ENCODE assay signal across 23 mouse cellular contexts in the genomic region with DNA sequence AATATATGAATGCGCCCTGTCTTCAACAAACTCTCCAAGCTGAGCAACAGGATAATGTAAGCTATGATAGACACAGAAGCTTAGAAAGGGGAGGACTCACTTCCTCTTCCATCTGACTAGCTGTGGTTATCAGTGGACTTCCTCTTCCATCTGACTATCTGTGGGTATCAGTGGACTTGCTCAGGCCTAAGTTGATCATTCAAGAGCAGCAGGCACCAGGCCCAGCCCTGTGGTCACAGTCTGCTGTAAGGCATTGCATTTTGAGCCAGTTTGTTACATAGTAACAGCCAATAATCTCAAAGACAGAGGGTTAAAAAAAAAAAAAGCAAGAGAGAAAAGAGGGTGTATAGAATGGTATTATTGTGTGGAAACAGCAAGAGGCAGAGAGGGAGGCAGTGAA. TPM values are rescaled to one million over a fixed set of nuclear protein-coding genes. Genes with fewer than 3 reads are reported as not detected.
DNase-seq lines count a peak whose midpoint lies in the region; ATAC-seq and TF ChIP-seq lines count a peak whose summit lies in the region.
"Had no signal": no experiment of that assay in that cellular context is flagged by ENCODE, and none has a peak within 500 bp of the region (broad histone marks: within the 10 kb centered on the region; RNA-seq: fewer than 3 reads in every experiment).

No protein-coding gene starts in this region.

- H3K9me3 ChIP-seq in liver, postnatal 0 days (ENCODE audit: low read length), result no peaks in the 10 kb centered on the region
- H3K9me3 ChIP-seq: embryonic facial prominence, embryonic 15.5 days; forebrain, embryonic 10.5 days; heart, embryonic 13.5 days; hindbrain, embryonic 10.5 days; stomach, embryonic 15.5 days had no signal

- peak; percentile 60; the same call in 1 of the 2 replicates for ATAC-seq in liver, postnatal 0 days
- ATAC-seq in neutrophil, adult 5-6 weeks (ENCODE audit: extremely low read depth, insufficient number of reproducible peaks, low FRiP score, poor library complexity, severe bottlenecking), result peak; percentile 80
- ATAC-seq: lung, postnatal 0 days had no signal

- peaks cover 65% of the 10 kb centered on the region for H3K4me1 ChIP-seq in bone marrow macrophage, adult 2 months (ENCODE audit: control insufficient read depth, insufficient read depth, low read length)
- peaks cover 13% of the 10 kb centered on the region for H3K4me1 ChIP-seq in liver, postnatal 0 days (ENCODE audit: insufficient read depth)

- no peak overlapping the region for H3K4me2 ChIP-seq in liver, postnatal 0 days (ENCODE audit: low read depth, low read length)
- H3K4me2 ChIP-seq: embryonic facial prominence, embryonic 15.5 days; heart, embryonic 13.5 days; midbrain, embryonic 11.5 days; stomach, embryonic 15.5 days had no signal

- no peak overlapping the region for H3K9ac ChIP-seq in liver, postnatal 0 days (replicated peaks)
- H3K9ac ChIP-seq: embryonic facial prominence, embryonic 15.5 days; heart, embryonic 13.5 days; stomach, embryonic 15.5 days had no signal

- WGBS in liver, postnatal 0 days (ENCODE audit: insufficient replicate concordance), result 60% methylated on average over 1 of the region's 1 CpGs

- H3K27me3 ChIP-seq in liver, postnatal 0 days (ENCODE audit: insufficient read depth, low read length), result no peaks in the 10 kb centered on the region
- H3K27me3 ChIP-seq: embryonic facial prominence, embryonic 15.5 days; heart, embryonic 13.5 days; stomach, embryonic 15.5 days had no signal

- no peak for TF ChIP-seq EP300 in liver, postnatal 0 days (IDR thresholded peaks at IDR 0.05; ENCODE audit: low read depth)

- no peak overlapping the region for H3K4me3 ChIP-seq in bone marrow macrophage, adult 2 months (ENCODE audit: insufficient read depth, low read length)
- H3K4me3 ChIP-seq in liver, postnatal 0 days (ENCODE audit: low read depth, low read length), result no peak overlapping the region
- H3K4me3 ChIP-seq: embryonic facial prominence, embryonic 15.5 days; forebrain, embryonic 10.5 days; heart, embryonic 13.5 days; hindbrain, embryonic 10.5 days; stomach, embryonic 15.5 days had no signal

- no peak for TF ChIP-seq CTCF in bone marrow macrophage, adult 2 months (IDR thresholded peaks at IDR 0.05; ENCODE audit: low read depth, low read length)
- no peak for TF ChIP-seq CTCF in liver, postnatal 0 days (IDR thresholded peaks at IDR 0.05; ENCODE audit: low read depth)

- peak overlapping the region; percentile 46 for H3K27ac ChIP-seq in bone marrow macrophage, adult 2 months (ENCODE audit: insufficient read depth, low read depth, low read length)
- no peak overlapping the region for H3K27ac ChIP-seq in liver, postnatal 0 days (ENCODE audit: low read depth)
- H3K27ac ChIP-seq: embryonic facial prominence, embryonic 15.5 days; forebrain, embryonic 10.5 days; heart, embryonic 13.5 days; stomach, embryonic 15.5 days had no signal

- no peaks in the 10 kb centered on the region for H3K36me3 ChIP-seq in liver, postnatal 0 days (replicated peaks; ENCODE audit: insufficient read depth, low read length)
- H3K36me3 ChIP-seq: embryonic facial prominence, embryonic 15.5 days; stomach, embryonic 15.5 days had no signal

- peak; percentile 26 for DNase-seq in lung, postnatal 36 days
- no peak for DNase-seq in lung, adult 18-20 months
- DNase-seq in liver, postnatal 0 days, result no peak
- DNase-seq in adrenal gland, postnatal 36 days, result no peak
- DNase-seq in cerebellum, adult 11-12 months, result no peak
- no peak for DNase-seq in retina, postnatal 1 day
- DNase-seq: adrenal gland, postnatal 14 days; cerebellum, adult 9-10 months; embryo, embryonic 11 days; kidney, adult 8-10 months; kidney, postnatal 36 days; layer of hippocampus, adult 9-11 months; right cerebral cortex, postnatal 4 days; thymus, adult 2 months had no signal

- TF ChIP-seq POLR2A in bone marrow macrophage, adult 2 months (IDR thresholded peaks at IDR 0.05; ENCODE audit: borderline replicate concordance, low read depth, low read length), result no peak

RNA-seq across cellular contexts. Expression of a gene that starts 15.1 kb away (rescaled TPM):
- 18.8 and 19.4 TPM in 2 replicates for polyA plus RNA-seq in bone marrow macrophage, adult 2 months (2012; ENCODE audit: insufficient read depth, insufficient read length, missing spikeins)
- polyA plus RNA-seq in liver, postnatal 0 days (2015; fragmentation: Nextera tagmentation; extraction: Ambion mirVana), result 2.2 and 3.3 TPM in 2 replicates
- 21.6 and 25.8 TPM in 2 replicates for total RNA-seq in neutrophil, adult 5-6 weeks (2017)
- 10 to 100 TPM; 75.9 to 82.8 TPM for total RNA-seq in adrenal gland, postnatal 36 days (2021)
